Mouse (Mus musculus) embryo, embryonic 11 days (tissue): ENCODE measurements around the gene Nin.
A peak's percentile ranks its signal among the peaks of the same experiment; 100 is the strongest.

Source experiments
- DNase-seq: peaks from one replicate; pipeline ENCODE4 v3.0.0-alpha.2; 2015

The Nin gene

GRCm38 (mm10) chr12:70118721-70119345, 5.3 kb upstream of the Nin start:
- no peak for DNase-seq

GRCm38 (mm10) chr12:70117146-70117545, 3.6 kb upstream of the Nin start:
- no peak for DNase-seq

- DNase-seq, result no peak
Observed at GRCm38 (mm10) chr12:70112090-70112383, 1.5 kb downstream of the Nin start.

GRCm38 (mm10) chr12:70111367-70112089, 2.0 kb downstream of the Nin start:
- DNase-seq, result peak; percentile 88

GRCm38 (mm10) chr12:70111117-70111366, 2.5 kb downstream of the Nin start:
- DNase-seq, result no peak

- DNase-seq, result peak; percentile 37
Observed at GRCm38 (mm10) chr12:70110375-70111116, 3.0 kb downstream of the Nin start.

- no peak for DNase-seq
Observed at GRCm38 (mm10) chr12:70109921-70110320, 3.6 kb downstream of the Nin start.

GRCm38 (mm10) chr12:70108104-70108503, 5.4 kb downstream of the Nin start:
- peak; percentile 55 for DNase-seq

GRCm38 (mm10) chr12:70106508-70106907, 7.0 kb downstream of the Nin start:
- DNase-seq, result no peak

GRCm38 (mm10) chr12:70105885-70106284, 7.6 kb downstream of the Nin start:
- DNase-seq, result no peak

- peak; percentile 23 for DNase-seq
Observed at GRCm38 (mm10) chr12:70104776-70105420, 8.6 kb downstream of the Nin start.

- DNase-seq, result no peak
Observed at GRCm38 (mm10) chr12:70104199-70104598, 9.3 kb downstream of the Nin start.

- no peak for DNase-seq
Observed at GRCm38 (mm10) chr12:70103257-70103656, 10.3 kb downstream of the Nin start.

GRCm38 (mm10) chr12:70102426-70102825, 11.1 kb downstream of the Nin start:
- DNase-seq, result no peak

GRCm38 (mm10) chr12:70101823-70102222, 11.7 kb downstream of the Nin start:
- no peak for DNase-seq

- no peak for DNase-seq
Observed at GRCm38 (mm10) chr12:70097901-70098300, 15.6 kb downstream of the Nin start.

- DNase-seq, result no peak
Observed at GRCm38 (mm10) chr12:70097316-70097715, 16.2 kb downstream of the Nin start.

GRCm38 (mm10) chr12:70093266-70093893, 20.1 kb downstream of the Nin start:
- no peak for DNase-seq

- DNase-seq, result no peak
Observed at GRCm38 (mm10) chr12:70088297-70088696, 25.2 kb downstream of the Nin start.

GRCm38 (mm10) chr12:70085351-70085750, 28.2 kb downstream of the Nin start:
- no peak for DNase-seq

- DNase-seq, result no peak
Observed at GRCm38 (mm10) chr12:70084198-70084597, 29.3 kb downstream of the Nin start.

GRCm38 (mm10) chr12:70083737-70084136, 29.8 kb downstream of the Nin start:
- no peak for DNase-seq

GRCm38 (mm10) chr12:70082935-70083532, 30.5 kb downstream of the Nin start:
- no peak for DNase-seq
